Mouse (Mus musculus): ENCODE results near the gene Ccn2.
"Not testable (repeated sequence)": the region's sequence is repeated elsewhere in the genome, so short reads cannot be mapped to it uniquely, and the experiment has no call there.

Ccn2 gene

GRCm38 (mm10) chr10:24609766-24610165, 14.5 kb downstream of the Ccn2 start:
- no peak overlapping the region for H3K4me3 ChIP-seq (replicated peaks; ENCODE audit: low read length)
- H3K4me1 ChIP-seq (replicated peaks; ENCODE audit: low read depth, low read length), result peaks cover 23% of the 10 kb centered on the region
- H3K36me3 ChIP-seq (ENCODE audit: insufficient read depth, low read length), result no peaks in the 10 kb centered on the region
- no peaks in the 10 kb centered on the region for H3K9me3 ChIP-seq (ENCODE audit: low read length)
- no peaks in the 10 kb centered on the region for H3K27me3 ChIP-seq (ENCODE audit: insufficient read depth, low read length)
- TF ChIP-seq CTCF (conservative IDR thresholded peaks at IDR 0.05; ENCODE audit: low read length), result no peak
- TF ChIP-seq POU5F1 (IDR thresholded peaks at IDR 0.05; ENCODE audit: borderline replicate concordance, low read length), result no peak
- no peak for TF ChIP-seq NANOG (IDR thresholded peaks at IDR 0.05; ENCODE audit: borderline replicate concordance, low read length)

GRCm38 (mm10) chr10:24614726-24615125, 19.5 kb downstream of the Ccn2 start:
- no peaks in the 10 kb centered on the region for H3K36me3 ChIP-seq (ENCODE audit: insufficient read depth, low read length)
- peaks cover 58% of the 10 kb centered on the region for H3K4me1 ChIP-seq (replicated peaks; ENCODE audit: low read depth, low read length)
- TF ChIP-seq NANOG (IDR thresholded peaks at IDR 0.05; ENCODE audit: borderline replicate concordance, low read length), result no peak
- TF ChIP-seq POU5F1 (IDR thresholded peaks at IDR 0.05; ENCODE audit: borderline replicate concordance, low read length), result no peak
- TF ChIP-seq CTCF (conservative IDR thresholded peaks at IDR 0.05; ENCODE audit: low read length), result no peak
- no peak overlapping the region for H3K4me3 ChIP-seq (replicated peaks; ENCODE audit: low read length)
- no peaks in the 10 kb centered on the region for H3K9me3 ChIP-seq (ENCODE audit: low read length)
- no peaks in the 10 kb centered on the region for H3K27me3 ChIP-seq (ENCODE audit: insufficient read depth, low read length)

- peaks cover 50% of the 10 kb centered on the region for H3K4me1 ChIP-seq (replicated peaks; ENCODE audit: low read depth, low read length)
- no peak for TF ChIP-seq NANOG (IDR thresholded peaks at IDR 0.05; ENCODE audit: borderline replicate concordance, low read length)
- TF ChIP-seq CTCF (conservative IDR thresholded peaks at IDR 0.05; ENCODE audit: low read length), result no peak
- TF ChIP-seq POU5F1 (IDR thresholded peaks at IDR 0.05; ENCODE audit: borderline replicate concordance, low read length), result no peak
- H3K9me3 ChIP-seq (ENCODE audit: low read length), result no peaks in the 10 kb centered on the region
Measured at GRCm38 (mm10) chr10:24615799-24616198, 20.6 kb downstream of the Ccn2 start.

GRCm38 (mm10) chr10:24616572-24616971, 21.3 kb downstream of the Ccn2 start:
- H3K4me1 ChIP-seq (replicated peaks; ENCODE audit: low read depth, low read length), result peaks cover 50% of the 10 kb centered on the region
- H3K27me3 ChIP-seq (ENCODE audit: insufficient read depth, low read length); H3K36me3 ChIP-seq (ENCODE audit: insufficient read depth, low read length); H3K9me3 ChIP-seq (ENCODE audit: low read length): not testable (repeated sequence)
- peak overlapping the region; percentile 7; the same call in 1 of the 2 replicates for H3K4me3 ChIP-seq (replicated peaks; ENCODE audit: low read length)

More at GRCm38 (mm10) chr10:24615799-24616198, 20.6 kb downstream of the Ccn2 start:
- Histone ChIP-seq H3K36me3 (ENCODE audit: insufficient read depth, low read length) (no peaks in the 10 kb centered on the region), H3K4me3 (replicated peaks; ENCODE audit: low read length) (0 out of 2 replicates have a peak overlapping the region, but pooled peaks have one; percentile 7), H3K27me3 (ENCODE audit: insufficient read depth, low read length) (no peaks in the 10 kb centered on the region)

GRCm38 (mm10) chr10:24621572-24621971, 26.3 kb downstream of the Ccn2 start:
- no peaks in the 10 kb centered on the region for H3K9me3 ChIP-seq (ENCODE audit: low read length)
- H3K4me3 ChIP-seq (replicated peaks; ENCODE audit: low read length), result no peak overlapping the region
- peaks cover 33% of the 10 kb centered on the region for H3K4me1 ChIP-seq (replicated peaks; ENCODE audit: low read depth, low read length)
- H3K27me3 ChIP-seq (ENCODE audit: insufficient read depth, low read length), result no peaks in the 10 kb centered on the region
- TF ChIP-seq NANOG (IDR thresholded peaks at IDR 0.05; ENCODE audit: borderline replicate concordance, low read length), result no peak
- TF ChIP-seq CTCF (conservative IDR thresholded peaks at IDR 0.05; ENCODE audit: low read length), result peak; percentile 95
- no peaks in the 10 kb centered on the region for H3K36me3 ChIP-seq (ENCODE audit: insufficient read depth, low read length)

GRCm38 (mm10) chr10:24622586-24622985, 27.3 kb downstream of the Ccn2 start:
- H3K27me3 ChIP-seq (ENCODE audit: insufficient read depth, low read length), result no peaks in the 10 kb centered on the region
- no peaks in the 10 kb centered on the region for H3K9me3 ChIP-seq (ENCODE audit: low read length)
- no peaks in the 10 kb centered on the region for H3K36me3 ChIP-seq (ENCODE audit: insufficient read depth, low read length)
- TF ChIP-seq NANOG (IDR thresholded peaks at IDR 0.05; ENCODE audit: borderline replicate concordance, low read length) (no peak), CTCF (conservative IDR thresholded peaks at IDR 0.05; ENCODE audit: low read length) (peak; percentile 97), POU5F1 (IDR thresholded peaks at IDR 0.05; ENCODE audit: borderline replicate concordance, low read length) (no peak)
- peaks cover 28% of the 10 kb centered on the region for H3K4me1 ChIP-seq (replicated peaks; ENCODE audit: low read depth, low read length)
- H3K4me3 ChIP-seq (replicated peaks; ENCODE audit: low read length), result no peak overlapping the region

GRCm38 (mm10) chr10:24625060-24625701, 29.9 kb downstream of the Ccn2 start:
- Histone ChIP-seq H3K4me1 (replicated peaks; ENCODE audit: low read depth, low read length) (peaks cover 11% of the 10 kb centered on the region; the same call in 1 of the 2 replicates), H3K4me3 (replicated peaks; ENCODE audit: low read length) (no peak overlapping the region), H3K27me3 (ENCODE audit: insufficient read depth, low read length) (0 out of 2 replicates have a peak, but pooled peaks cover 4% of the 10 kb centered on the region), H3K9me3 (ENCODE audit: low read length) (no peaks in the 10 kb centered on the region), H3K36me3 (ENCODE audit: insufficient read depth, low read length) (no peaks in the 10 kb centered on the region)
- no peak for TF ChIP-seq NANOG (IDR thresholded peaks at IDR 0.05; ENCODE audit: borderline replicate concordance, low read length)
- TF ChIP-seq CTCF (conservative IDR thresholded peaks at IDR 0.05; ENCODE audit: low read length), result peak; percentile 61
- TF ChIP-seq POU5F1 (IDR thresholded peaks at IDR 0.05; ENCODE audit: borderline replicate concordance, low read length), result no peak

- H3K27me3 ChIP-seq (ENCODE audit: insufficient read depth, low read length), result 0 out of 2 replicates have a peak, but pooled peaks cover 4% of the 10 kb centered on the region
- H3K36me3 ChIP-seq (ENCODE audit: insufficient read depth, low read length), result no peaks in the 10 kb centered on the region
- peaks cover 11% of the 10 kb centered on the region; the same call in 1 of the 2 replicates for H3K4me1 ChIP-seq (replicated peaks; ENCODE audit: low read depth, low read length)
- no peaks in the 10 kb centered on the region for H3K9me3 ChIP-seq (ENCODE audit: low read length)
- H3K4me3 ChIP-seq (replicated peaks; ENCODE audit: low read length), result no peak overlapping the region
- TF ChIP-seq POU5F1 (IDR thresholded peaks at IDR 0.05; ENCODE audit: borderline replicate concordance, low read length) (no peak), NANOG (IDR thresholded peaks at IDR 0.05; ENCODE audit: borderline replicate concordance, low read length) (no peak), CTCF (conservative IDR thresholded peaks at IDR 0.05; ENCODE audit: low read length) (no peak)
Measured at GRCm38 (mm10) chr10:24627262-24627661, 32.0 kb downstream of the Ccn2 start.

GRCm38 (mm10) chr10:24628466-24628865, 33.2 kb downstream of the Ccn2 start:
- Histone ChIP-seq H3K9me3 (ENCODE audit: low read length) (no peaks in the 10 kb centered on the region), H3K4me1 (replicated peaks; ENCODE audit: low read depth, low read length) (peaks cover 11% of the 10 kb centered on the region; the same call in 1 of the 2 replicates), H3K36me3 (ENCODE audit: insufficient read depth, low read length) (no peaks in the 10 kb centered on the region), H3K4me3 (replicated peaks; ENCODE audit: low read length) (no peak overlapping the region), H3K27me3 (ENCODE audit: insufficient read depth, low read length) (0 out of 2 replicates have a peak, but pooled peaks cover 4% of the 10 kb centered on the region)
- no peak for TF ChIP-seq NANOG (IDR thresholded peaks at IDR 0.05; ENCODE audit: borderline replicate concordance, low read length)
- TF ChIP-seq CTCF (conservative IDR thresholded peaks at IDR 0.05; ENCODE audit: low read length), result no peak
- no peak for TF ChIP-seq POU5F1 (IDR thresholded peaks at IDR 0.05; ENCODE audit: borderline replicate concordance, low read length)
